Mouse (Mus musculus): ENCODE measurements around the gene Dmtf1.

Gene Dmtf1

GRCm38 (mm10) chr5:9108490-9108889 lies 53.1 kb downstream of the Dmtf1 start:
- in situ Hi-C loops (cut with MboI, MseI) = no loop called here

DNA sequence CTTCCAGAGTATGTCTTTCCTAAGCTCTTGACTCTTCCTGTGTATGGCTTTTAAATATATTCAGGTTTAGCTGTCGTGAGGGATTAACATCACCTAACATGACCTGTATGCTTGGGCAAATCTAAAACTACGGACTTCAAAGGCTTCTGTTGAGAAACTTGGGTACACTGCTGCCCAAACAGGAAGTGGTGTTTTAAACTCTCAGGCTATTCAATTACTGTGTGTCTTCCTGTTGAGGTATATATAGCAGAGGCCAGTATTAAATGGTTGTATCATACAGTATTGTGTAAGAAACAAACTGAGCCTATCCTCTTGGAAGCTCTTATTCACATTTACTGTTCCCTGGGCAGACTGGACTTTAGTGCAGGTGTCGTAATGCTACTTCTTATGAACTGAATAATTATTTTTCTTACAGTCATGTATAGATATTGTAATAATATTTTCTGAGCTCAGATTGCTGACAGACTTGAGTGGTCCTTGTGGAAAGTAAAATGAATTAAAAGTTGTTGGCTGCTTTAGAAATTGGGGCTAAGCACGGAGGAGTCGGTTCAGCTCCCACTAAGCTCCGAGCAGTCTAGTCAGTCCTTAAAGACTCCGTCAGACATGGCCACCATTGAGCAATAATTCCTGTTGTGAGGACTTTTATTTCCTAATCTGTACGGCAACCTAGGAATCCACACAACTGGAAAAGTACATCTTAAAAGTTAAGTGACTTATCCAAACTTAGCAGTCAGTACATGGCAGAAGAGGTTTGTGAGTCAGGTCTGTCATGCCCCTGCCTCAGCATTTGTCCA lies 54.1 kb downstream of the Dmtf1 start:
- in situ Hi-C loops (cut with MboI, MseI) = no loop called here

GRCm38 (mm10) chr5:9106806-9107205 lies 54.8 kb downstream of the Dmtf1 start:
- in situ Hi-C loops (cut with MboI, MseI) = no loop called here

DNA sequence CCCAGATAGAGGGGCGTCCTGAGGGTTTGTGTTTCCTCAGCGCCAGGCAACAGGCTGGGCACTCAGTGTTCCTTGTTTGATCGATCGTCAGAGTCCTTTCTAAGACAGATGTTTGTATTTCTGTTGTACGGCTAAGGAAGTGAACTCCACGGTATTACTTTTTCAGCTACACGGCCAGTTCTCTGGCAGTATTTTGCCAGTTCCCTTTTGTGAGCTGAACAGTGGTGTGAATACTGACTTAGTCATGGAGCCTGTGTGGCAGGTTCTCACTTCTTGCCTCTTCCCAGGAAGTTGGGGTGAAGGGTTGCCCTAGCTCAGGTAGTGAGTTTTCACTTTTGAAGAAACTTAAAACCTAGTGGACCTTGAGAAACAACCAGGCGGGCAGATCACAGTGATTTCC lies 57.6 kb downstream of the Dmtf1 start:
- in situ Hi-C loops (cut with MboI, MseI) = no loop called here

DNA sequence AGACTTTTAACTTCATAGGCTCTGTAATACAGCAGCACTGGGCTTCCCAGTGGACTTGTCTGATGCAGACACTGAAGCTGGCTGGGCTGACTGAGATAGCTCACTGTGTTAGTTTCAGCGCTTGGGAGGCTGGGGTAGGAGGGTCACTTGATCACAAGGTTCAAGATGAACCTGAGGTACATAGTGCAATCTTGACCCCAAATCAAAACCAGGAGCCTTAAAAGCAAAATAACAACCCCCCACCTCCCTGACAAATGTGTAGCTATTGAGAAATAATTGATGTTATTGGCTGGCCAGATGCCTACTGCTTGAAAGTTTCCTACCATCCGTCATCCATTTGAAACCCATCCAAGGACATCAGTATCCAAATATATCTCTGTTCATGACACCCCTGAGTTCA lies 58.9 kb downstream of the Dmtf1 start:
- in situ Hi-C loops (cut with MboI, MseI) = no loop called here

GRCm38 (mm10) chr5:9100849-9101801 lies 60.5 kb downstream of the Dmtf1 start:
- in situ Hi-C loops (cut with MboI, MseI) = no loop called here

DNA sequence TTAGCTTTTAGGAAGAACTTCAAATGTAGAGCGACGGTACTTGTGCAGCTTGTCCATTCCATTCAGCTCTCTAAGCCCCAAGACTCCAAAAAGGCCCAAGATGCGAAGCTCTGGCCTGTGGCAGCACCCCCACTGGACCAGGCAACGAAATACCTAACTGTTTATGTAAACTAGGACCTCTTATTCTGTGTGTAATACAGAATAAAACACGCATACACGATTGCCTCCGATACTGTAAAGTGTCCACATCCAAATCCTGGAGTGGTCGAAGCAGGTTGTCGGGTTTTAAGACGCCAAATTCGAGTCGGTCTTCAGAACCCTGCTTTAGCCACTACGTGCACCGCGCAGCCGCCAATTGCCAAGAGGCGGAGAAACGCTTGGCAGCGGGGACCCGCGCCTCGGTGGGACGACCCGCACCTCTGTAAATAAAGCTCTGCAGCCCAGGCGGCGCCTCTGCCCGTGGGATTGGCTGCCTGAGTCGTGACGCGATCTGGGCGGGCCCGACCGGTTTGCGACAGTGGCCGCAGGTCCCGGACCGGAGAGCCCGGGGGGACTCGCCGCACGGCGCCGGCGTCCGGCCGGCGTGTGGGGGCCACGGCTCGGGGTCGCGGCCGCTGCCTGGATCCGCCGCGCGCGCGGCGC lies 61.2 kb downstream of the Dmtf1 start, which contains the start of gene Tmem243:
TSS of gene Tmem243 (plus strand) at position 462 of the 642 bp plus-strand sequence.
- in situ Hi-C loops (cut with MboI, MseI) = no loop called here

- in situ Hi-C loops (cut with MboI, MseI) = no loop called here
Observed at GRCm38 (mm10) chr5:9093490-9093889, 68.1 kb downstream of the Dmtf1 start.

- in situ Hi-C loops (cut with MboI, MseI) = no loop called here
Observed at GRCm38 (mm10) chr5:9092716-9093115, 68.9 kb downstream of the Dmtf1 start.

DNA sequence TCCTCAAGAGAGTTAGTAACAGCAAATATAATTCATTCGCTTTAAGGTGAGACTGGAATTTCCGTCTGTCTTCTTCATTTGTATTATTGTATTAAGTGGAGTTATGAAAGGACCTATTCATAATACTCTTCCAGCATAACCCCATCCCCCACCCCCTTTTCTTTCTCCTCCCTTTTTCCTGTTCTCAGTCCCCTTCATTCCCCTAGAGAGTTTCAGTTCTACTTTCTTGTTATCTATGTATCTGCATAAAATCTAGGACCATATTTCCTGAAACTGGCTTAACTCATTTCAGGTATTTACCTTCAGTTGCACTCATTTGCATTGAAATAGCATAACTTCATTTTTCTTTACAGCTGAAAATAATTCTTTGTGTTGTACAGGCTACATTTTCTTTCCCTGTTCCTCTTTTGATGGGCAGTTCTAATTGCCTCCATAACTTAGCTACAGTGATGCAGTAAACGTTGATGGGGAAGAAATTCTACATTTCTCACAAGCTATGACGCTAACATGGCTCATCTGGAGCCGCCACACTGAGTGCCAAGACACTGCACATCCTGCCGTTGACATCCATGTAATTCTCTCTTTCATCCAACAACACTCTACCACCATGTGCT lies 71.0 kb downstream of the Dmtf1 start:
- in situ Hi-C loops (cut with MboI, MseI) = no loop called here

DNA sequence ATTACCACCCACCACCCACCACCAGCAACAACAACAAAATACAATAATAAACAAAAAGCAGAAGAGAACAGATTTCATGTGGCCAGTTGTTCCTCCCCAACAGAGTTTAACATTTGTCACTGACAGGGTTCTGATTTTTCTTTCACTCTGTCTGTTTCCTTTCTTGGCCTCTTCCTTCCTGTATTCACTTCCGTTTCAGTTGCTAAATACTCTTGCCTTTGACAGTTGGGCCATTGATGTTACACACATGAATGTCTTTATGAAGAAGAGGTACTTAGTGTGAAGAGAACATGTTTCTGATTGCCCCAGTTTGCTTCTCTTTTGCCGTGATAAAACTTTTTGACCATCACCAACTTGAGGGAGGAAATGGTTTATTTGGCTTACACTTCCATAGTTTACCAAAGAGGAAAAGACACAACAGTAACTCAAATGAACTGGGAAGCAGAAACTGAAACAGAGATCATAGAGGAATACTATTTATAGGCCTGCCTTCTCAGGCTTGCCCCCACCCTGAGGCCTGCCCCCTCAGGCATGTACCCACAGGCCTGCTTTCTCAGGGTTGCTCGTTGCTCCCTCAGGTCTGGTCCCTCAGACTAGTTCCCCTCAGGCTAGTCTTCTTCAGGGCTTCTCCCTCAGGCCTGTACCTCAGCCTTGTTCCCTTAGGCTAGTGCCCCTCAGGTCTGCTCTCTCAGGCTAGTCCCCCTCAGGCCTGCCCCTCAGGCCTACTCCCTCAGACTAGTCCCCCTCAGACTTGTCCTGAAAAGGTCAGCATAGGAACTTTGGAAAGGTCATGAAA lies 74.5 kb downstream of the Dmtf1 start:
- in situ Hi-C loops (cut with MboI, MseI) = no loop called here

DNA sequence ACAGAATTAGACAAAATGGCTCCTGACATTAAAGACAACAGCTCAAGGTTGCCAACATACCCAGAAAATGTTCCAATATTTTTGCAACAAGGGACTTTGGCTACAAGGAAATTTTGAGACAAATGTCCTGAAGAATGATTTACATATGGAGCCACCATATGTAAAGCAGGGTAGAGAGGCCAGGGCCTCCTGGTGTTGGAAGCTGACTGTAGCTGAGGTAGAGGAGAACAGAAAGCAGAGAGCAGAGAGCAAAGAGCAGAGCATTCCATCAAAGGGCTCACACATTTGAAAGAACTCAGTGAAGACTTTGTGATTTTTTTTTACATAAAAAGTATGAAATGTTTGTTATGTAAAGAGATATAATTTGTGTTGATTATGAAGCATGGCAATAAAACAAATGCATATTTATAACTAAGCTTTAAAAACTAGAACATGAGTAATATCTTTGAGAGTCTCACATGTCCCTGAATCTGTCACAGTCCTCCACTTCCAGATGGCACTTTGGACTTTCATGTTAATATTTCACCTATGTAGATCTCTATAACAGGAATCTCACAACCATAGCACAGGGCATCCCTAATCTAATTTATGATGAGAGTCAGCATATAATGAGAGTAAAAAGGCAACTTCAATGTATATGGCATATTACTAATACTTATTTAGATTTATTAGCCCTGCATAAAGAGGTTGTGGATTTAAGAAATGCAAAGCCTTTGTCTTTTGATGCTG lies 81.6 kb downstream of the Dmtf1 start:
- in situ Hi-C loops (cut with MboI, MseI) = no loop called here

DNA sequence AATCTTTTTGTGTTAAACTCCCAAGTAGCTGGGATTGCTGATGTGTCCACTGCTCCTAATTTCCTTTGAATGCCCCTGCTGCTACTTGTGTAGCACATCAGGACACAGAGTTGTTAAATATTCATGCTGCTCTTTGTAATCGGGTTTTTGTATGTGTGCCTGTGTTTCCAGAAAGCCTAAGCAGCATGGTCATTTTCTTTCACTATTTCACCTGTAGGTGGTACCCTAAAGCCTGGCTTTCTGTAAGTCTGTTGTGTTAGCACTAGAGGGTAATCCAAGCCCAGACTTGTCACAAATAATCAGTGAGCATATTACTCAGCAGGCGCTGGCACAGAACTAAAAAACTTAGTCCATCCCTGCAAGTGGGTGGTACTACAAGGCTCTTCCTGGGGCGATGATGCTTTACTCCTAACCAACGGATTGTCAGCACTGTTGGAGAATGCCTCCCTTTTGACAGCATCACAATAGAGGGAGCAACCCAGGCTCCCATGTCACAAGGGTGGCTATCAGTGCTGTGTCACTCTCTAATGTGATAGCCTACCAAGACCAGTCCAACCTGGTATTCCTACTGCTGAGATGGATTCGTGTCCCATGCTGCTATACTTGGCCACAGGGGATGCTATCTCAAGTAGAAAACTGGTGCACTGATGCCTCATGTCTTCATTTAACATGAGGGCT lies 88.3 kb downstream of the Dmtf1 start:
- in situ Hi-C loops (cut with MboI, MseI) = no loop called here

- in situ Hi-C loops (cut with MboI, MseI) = no loop called here
Observed at GRCm38 (mm10) chr5:9071360-9071759, 90.2 kb downstream of the Dmtf1 start.

- in situ Hi-C loops (cut with MboI, MseI) = loop anchor here (5.0 kb wide), 1 partner anchor 43 kb away; no protein-coding TSS in a partner anchor
Observed at GRCm38 (mm10) chr5:9069599-9070209, 91.9 kb downstream of the Dmtf1 start.

GRCm38 (mm10) chr5:9068886-9069285 lies 92.7 kb downstream of the Dmtf1 start:
- in situ Hi-C loops (cut with MboI, MseI) = loop anchor here (5.0 kb wide), 1 partner anchor 43 kb away; no protein-coding TSS in a partner anchor

Measured in T-helper 2 cell (primary cell).